Mouse (Mus musculus) spleen, adult 18-20 months (tissue): ENCODE results near the gene Znrf4.

Experiments
- DNase-seq, 2 experiments: peaks; one replicate each; pipeline ENCODE4 v3.0.0; 2022; ENCODE audit warnings: mixed read lengths in 2 of 2

Znrf4 gene

DNA sequence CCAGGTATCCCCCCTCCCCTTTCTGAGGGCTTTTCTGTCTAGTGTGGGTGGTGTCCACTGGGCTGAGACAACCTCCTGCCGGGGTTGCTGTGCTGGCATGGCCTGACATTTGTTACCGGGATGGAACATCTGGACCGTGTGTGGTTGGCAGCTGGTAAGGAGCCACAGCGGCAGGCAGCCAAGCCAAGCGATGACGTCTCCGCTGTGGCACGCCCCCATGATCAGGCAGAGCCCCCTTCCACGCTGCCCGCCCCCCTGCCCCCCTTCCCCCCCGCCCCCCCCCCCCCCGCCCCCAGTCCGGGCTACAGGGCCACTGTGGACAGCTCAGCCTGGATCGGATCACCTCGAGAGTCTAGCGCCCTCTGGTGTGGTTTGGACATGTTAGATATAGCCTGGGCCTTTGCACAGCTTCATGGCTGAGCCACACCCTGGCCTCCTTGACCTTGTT, 24.8 kb downstream of the Znrf4 start:
- no peak for DNase-seq

DNA sequence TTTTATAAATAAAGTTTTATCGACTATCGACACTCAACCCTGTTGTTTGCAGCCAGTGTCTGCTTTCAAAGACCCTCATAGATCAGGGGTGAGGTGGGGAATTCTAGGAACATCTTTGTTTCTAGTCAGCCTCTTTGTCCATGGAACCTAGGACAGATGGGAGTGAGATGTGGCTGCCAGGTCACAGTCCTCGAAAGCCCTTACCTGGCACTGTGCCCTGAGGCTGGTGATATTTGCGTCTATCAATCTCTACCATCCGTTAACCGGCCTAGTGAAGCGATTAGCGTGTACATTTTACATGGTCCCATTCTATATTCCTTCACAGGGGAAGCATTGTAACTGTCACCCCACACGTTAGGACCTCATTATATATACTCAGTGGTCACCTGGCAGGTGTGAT, 26.3 kb downstream of the Znrf4 start:
- DNase-seq, result no peak

DNA sequence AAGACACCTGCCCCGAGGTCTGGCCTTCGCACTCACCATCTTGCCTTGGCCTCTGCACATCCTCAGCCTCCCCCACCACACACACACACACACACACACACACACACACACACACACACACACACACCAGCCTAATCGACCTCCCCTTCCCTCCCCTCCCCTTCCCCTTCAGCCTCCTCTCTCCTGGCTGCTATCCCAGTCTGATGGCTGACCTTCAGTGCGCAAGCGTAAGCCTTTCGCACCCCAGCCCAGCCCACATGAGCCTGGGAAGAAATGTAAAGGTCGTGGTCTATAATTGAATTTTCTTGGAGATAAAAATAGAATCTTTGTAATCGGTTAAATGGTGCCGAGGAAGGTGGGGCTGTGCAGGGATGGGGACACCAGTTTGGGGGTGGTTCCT, 27.1 kb downstream of the Znrf4 start:
- DNase-seq, result no peak

DNA sequence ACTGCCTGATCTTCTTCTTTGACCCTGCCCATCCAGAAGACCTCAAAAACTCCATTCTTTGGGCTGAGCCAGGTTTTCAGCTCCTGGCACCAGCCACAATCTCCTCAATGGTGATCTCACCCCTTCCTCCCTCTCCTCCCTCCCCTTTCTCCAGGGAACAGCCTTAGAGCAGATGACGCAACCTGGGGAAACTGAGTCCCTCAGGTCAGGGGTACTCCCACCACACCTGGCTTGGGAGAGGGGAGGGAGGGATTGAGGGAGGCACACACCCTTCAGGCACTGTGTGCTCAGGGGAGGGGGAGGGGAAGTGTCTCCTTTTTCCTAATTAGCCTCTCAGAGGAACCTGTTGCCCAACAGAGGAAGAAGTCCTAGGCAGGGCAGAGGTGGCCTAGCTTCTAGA, 29.6 kb downstream of the Znrf4 start:
- DNase-seq, result no peak

DNA sequence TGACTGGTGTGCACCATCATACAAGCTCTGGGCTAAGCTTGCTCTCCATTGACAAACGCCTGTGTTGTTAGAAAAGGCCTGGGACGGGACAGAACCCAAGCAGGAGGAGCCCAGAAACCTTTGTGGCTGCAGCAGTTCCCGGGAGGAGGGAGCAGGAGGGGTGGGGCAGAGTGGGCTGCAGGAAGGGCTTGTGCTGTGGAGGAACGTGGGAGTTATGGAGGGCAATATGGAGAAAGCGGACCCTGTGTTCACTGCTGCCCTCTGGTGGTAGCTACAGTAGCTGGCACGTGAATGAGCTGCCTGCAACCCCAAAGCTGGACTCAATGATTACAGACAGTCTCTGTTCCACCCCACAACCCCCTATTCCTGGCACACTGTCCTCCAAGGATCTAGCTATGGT, 32.9 kb downstream of the Znrf4 start:
- peak; percentile 52 to 68 for DNase-seq

DNA sequence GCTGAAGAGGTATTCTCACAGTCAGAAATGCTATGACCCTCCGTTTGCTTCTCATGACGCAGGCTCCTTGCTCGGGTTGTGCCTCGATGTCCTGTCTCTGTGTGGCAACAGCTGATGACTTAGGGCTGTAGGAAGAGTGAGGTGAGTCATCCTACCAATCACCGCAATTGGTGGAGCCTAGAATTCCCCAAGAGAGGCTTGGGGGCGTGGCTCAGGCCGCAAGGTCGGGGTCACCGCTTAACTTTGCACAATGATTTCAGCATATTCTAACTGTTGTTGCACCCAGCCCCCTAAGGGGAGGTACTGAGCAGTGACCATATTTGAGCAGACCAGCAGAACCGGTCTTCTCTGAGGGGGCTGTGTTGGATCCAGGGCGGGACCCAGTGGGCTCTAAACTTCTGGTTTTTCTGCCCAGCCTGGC, 34.0 kb downstream of the Znrf4 start:
- DNase-seq, result no peak

DNA sequence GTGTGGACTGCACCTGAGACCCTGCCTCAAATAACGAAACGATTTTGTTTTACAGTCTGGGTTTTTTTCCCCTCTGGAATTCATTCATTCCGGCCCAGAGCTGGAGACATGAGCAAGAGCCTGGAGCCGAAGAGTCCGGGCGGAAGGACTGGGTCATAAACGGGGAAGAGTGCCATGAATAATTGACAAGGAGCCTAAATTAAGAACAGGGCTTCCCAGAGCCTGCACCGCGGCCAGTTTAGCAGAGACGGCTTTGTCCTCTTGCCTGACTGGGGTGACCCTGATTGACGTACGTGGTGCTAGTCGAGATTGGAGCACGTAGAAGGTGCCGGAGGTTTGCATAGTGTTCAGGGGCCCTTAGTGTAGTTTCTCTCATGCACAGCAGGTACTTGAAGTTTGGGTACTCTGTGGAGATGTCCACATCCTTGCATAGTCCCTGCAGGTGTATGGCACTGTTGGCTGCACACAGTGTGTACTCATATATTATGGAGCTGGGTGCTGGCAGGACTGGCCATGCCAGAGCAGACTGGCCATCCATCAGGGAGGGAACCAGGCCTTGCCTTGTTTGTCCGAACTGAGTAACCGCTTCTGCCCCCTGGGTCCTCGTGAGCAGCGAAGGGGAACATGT, 34.9 kb downstream of the Znrf4 start:
- no peak for DNase-seq

DNA sequence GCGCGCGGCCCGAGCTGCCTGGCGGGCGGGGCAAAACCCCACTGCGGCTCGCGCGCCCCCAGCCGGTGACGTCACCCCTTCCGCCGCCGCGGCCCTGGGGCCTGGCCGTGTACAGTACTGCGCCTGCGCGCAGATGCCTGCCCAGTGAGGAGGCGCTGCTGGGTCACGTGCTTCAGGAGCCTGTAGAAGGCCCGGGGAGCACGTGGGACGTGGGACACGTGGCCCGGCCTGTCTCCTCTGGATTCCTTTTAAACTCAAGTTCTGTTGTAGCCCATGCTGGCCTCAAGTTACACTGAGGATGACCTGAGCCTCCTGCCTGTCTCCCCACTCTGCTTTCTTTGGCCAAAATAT, 35.9 kb downstream of the Znrf4 start, which contains the start of gene Ptprs:
Ptprs (minus strand) TSS at position 82 of the 351 bp plus-strand sequence.
- peak; percentile 82 to 83 for DNase-seq

DNA sequence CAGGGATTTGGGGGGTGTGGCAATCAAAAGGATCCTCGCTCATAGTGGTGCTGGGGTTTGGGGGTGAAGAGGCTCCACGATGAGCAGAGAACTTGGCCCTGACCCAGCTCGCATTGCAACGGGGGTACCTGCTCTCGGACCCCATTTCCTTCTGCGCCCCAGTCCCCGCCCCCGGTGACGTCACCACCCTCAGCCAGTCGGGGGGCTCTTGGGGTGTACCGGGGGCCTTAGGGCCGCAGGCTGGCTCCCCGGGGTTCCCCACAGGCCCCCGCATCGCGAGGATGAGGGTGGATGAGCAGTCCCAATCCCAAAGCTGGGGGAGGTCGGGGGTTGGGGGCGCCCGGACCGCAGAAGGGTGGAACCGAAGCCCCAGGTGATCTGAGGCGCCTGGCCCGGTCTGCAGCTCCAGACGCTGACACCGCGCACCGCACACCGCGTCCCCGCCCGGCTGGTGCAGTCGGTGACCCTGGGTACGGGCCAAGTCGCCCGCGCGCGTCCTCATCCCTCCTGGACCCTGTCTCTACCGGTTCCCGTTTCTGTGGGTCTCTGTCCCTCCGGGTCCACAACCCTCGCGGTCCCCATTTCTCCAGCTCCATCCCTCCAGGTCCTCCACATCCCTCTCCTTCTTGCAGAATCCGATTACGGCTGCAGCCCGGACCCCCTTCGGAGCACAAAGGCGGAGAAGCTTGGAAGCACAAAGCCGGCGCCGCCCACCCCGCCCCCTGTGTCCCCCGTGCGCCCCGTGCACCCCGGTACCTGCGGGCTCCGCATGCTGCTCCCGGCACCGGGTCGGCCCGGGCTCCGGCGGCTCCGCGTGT, 36.4 kb downstream of the Znrf4 start:
- peak in 1 of 2 experiments; percentile 42 for DNase-seq

DNA sequence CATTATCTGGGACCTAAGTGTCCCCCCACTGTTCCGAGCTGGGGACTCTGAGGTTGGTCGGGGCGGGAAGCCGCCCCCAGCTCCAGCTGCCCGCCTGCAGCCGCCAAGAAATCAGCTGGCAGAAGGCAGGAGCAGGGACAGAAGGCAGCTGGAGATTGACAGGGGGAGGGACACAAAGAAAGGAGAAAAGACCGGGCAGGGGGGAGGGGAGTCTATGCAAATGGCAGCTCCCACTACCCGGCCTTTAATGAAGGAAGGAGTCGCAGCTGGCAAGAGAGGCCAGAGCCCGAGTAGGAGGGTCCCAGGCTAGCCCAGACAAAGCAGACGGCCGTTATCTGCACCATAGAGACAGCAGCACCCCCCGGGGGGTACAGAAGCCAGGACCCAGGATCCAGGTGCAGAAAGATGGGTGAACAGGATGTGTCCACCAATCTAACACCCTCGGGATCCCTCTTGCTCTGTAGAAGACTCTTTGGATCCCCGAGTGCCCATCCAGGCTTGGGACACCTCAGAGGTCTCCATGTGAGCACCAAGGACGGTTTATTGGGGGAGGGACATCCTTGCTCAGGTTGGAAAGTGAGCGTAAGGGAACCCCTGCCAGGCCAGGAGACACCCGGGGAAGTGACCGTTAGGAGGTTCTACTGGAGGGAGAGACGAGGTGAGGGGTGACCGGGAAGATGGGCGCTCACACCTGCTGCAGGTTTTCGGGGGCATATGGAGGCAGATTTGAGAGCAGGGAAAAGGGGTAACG, 37.2 kb downstream of the Znrf4 start:
- no peak for DNase-seq

DNA sequence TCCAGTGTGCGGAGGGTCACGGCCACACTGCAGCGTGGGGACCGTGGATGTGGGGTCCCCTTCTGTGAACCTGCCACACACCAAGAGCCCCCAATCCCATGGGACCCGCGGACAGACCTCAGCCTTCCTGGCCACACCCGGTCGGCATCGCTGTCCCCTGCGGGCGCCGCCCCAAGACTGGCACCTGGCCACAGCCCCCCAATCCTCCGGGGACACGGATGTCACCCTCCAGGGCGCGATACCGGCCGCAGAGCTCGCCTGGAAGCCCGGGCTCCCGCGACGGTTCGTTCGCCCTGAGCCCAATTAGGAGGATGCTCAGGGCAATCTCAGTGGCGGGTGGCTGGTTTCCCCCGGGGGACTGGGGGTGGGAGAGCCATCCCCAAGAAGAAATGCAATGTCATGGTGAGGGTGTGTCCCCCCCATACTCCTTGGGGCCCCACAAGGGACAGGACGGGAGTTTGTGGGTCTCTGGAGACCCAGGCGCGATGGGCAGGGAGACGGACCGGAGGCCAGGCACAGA, 37.9 kb downstream of the Znrf4 start:
- no peak for DNase-seq

DNA sequence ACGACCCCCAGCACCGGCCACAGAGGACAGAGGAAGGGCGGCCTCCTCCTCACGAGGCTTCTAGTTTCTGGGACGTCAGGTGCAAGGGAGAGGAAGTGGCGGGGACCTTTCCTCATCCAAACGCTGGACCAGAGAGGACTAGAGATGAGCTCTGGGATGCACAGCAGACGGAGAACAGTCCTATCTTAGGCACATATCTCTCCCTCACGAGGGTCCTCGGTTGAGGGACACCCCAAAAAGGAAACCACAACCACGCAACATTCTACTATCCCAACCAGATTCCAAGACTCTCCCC, 38.7 kb downstream of the Znrf4 start:
- DNase-seq, result no peak

DNA sequence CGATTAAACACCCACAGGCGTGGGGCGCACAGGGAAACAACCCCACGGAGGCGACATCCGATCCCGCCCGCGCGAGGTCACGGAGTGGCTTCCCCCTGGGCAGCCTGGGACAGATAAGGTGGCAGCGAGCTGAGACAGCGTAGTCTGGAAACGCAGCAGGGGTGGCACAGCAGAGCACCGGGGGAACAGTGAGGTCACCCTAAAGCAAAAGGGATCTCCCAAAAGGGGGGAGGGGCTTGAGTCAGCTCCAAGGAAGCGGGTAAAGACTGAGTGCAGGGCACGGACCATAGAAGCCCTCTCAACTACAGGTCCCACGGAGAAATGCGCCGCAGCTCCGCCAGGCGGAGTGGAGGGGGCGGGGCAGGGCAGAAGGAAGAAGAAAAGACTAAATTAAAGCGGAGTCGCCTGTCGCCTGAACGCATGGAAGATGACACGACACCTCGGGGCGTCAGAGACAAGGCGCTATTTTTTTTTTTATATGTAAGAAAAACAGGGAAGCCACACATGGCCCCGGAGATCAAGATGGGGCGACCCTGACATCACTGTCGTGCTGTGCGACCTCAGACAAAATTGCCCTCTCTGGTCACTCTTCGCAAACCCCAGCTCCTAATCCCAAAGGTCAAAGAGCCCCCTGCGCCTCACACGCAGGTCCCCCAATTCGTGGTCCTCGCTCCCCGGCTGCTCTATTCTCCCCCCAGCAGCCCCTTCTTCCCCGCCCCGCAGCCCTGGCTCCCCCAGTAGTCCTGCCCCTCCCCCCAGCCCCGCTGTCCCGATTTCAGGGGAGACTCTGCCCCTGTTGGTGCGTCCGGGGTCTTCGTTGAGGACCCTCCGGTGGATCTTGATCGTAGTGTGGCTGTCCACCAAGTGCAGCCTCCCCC, 39.3 kb downstream of the Znrf4 start:
- peak; percentile 46 to 68 for DNase-seq

DNA sequence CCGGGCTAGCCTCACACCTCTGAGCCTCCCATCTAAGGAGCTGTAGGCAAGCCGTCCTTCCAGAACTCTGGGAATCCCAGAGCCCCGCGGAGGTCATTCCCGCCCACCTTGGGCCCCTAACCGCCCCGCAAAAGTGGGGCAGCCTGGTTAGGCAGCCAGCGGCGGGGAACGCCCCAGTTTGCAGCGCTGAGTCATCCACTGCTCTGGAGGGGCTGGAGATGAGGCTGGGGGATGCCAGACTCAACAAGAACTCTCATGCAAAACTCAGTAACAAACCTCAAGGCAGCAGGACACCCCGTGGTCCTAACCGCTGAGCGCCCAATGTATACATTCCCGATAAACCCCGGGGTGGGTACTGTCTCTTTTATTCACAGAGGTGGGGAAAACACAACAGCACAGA, 40.1 kb downstream of the Znrf4 start:
- DNase-seq, result no peak

DNA sequence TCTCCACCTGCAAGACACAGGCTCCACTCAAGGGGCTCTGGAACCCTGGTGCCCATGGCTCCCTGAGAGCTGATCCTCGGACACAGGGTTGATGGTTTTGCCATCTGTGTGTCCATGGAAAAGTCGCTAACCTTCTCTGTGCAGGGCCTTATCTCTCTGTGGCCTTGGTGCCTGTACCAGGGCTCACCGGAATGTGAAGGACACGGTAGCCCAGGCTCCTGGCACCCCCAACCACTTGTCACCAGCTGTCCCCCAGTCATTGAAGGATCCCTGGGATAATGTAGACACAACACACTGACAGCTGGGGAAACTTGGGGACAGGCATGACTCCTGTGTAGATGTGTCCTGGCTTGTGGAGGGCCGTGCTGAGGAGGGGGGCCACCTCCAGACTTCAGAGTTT, 41.1 kb downstream of the Znrf4 start:
- no peak for DNase-seq

DNA sequence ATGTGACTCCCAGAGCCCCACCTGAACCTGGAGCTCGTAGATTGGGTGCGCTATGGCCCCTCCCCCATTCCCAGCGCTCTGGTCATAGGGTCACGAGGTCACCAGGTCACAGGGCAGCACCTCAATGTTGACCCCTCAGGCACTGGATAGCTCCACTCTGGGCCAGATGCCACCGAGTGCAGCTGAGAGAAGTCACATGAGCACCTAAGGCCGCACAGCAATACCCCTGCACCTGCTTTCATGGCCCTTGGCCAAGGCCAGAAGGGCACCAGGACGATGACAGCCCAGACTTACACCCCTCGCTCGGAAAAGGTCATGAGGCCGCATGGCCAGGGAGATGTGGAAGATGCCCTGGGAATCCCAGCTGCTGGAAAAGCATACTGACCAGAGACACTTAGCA, 41.7 kb downstream of the Znrf4 start:
- DNase-seq, result no peak

DNA sequence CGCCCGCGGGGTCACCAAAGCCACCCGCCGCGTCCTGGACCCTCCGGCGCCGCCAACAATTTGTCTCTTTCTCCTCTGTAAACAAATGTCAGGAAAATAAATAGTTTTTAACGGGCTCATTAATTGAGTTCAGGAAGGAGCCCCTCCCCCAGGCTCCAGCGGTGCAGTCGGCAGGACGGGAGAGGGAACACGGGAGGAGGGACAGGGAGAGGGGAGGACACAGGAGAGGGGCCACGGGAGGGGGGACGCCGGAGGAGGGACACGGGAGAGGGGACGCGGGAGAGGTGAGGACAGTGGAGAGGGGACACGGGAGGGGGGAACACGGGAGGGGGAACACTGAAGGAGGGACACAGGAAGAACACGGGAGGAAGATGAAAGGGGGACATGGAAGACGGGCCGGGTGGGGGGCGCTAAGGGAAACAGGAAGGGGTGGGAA, 42.2 kb downstream of the Znrf4 start:
- no peak for DNase-seq

DNA sequence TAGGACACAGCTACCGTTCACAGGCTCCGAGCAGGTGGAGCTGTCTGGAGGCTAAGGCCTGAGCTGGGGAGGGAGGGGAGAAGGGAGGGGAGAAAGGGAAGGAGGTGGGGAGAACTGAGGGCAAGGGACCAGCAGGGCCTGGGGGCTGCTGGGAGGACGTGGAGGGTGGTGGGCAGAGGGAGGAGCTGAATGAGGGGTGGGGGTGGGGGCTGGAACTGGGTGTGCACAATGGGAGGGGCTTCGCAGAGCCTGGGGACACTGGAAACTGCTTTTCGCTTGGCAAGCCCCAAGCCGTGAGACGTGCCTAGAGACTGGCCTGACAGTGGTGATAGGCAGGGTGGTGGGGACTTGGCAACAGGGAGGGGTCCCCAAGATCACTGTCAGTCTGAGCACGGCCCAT, 43.0 kb downstream of the Znrf4 start:
- DNase-seq, result no peak

DNA sequence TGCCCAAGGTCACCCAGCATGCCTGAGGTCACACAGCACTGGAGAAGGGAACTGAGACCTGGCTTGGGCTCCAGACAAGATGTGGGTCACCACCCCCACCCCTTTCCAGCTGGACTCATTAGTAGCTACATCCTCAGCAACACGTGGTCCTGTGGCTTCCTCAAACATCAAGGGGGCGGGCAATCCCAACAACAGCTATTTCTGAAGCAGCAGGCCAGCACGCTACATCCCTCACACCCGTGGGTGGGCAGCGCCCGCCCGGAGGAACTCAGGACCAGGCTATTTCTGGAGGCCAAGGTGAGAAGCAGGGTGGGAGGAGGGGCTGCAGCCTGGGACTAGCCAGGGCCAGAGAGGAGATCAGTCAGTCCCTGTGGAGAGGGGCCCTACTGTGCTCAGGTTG, 43.4 kb downstream of the Znrf4 start:
- DNase-seq, result no peak

DNA sequence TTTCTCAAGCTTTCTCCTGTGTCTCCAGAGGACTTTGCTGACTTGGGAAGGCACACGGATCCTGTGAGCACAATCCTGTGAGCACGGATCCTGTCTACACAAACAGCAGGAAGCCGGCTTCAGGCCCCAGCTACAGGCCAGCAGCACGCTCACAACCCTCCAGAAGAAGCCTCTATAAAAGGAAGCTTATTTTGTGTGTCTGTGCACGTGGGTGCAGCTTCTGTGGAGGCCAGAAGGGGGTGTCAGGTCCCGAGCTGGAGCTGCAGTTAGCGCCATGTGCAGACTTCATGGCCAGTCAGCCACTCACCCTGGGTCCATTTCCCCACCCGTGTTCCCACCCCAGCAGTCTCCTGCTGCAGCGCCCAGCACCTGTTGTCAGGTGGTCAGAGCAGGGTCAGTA, 43.9 kb downstream of the Znrf4 start:
- no peak for DNase-seq

DNA sequence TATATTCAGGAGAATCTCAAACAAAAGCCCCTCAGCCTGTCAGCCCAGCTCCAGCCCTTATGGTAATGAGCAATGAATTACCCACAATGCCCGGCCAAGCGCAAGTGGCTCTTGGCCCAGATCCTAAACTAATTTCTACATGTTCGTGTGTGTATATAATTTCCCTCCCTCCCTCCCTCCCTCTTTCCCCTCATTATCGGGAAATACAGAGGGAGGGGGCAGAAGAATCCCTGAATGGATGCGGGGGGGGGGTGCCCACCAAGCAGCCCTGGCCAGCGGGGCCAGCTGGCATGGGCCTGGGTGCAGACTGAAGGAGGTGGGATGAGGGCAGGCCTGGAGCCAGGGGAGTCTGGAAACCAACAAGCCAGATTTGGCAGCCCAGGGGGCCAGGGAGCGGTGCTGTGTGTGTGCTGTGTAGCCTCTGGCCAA, 44.8 kb downstream of the Znrf4 start:
- no peak for DNase-seq

DNA sequence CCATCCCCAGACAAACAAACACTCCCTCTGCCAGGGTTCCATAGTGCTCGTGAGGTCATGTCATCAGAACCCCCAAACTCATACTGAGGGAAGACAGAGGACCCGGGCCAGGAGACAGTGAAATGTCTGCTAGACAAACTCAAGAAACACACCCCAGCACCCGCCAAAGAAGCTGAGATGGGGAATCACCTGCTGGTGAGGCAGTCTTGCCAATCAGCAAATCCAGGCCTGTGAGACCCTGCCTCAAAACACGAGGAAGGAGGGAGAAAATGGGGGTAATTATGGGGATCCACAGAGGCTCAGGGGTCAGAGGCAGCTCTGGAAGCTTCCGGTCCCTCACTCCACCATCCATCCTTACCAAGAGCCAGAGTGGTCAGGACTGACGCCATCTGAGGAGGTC, 45.5 kb downstream of the Znrf4 start:
- no peak for DNase-seq

DNA sequence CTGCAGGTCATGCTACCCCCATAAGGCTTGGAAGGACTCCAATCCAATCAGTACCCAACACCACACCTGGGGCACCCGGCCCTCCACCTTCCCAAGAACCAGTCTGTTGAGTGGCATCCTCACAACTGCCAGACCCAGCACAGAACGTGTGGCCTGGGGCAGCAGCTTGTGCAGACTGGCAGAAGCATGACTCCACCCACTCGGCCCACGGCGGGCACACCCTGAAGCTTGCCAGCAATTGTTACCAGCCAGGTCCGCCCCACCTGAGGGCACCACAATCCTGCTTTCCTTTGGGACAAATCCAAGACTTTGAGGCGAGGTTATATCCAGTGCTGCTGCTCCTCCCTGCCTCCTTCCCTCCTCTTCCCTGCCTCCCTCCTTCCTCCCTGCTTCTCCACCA, 47.4 kb downstream of the Znrf4 start:
- DNase-seq, result no peak
